Mouse (Mus musculus) heart, adult 2 months (tissue): ENCODE results near the gene Mybph.

Experiments used
- CTCF ChIP-seq: fragments of 200-600 bp; IDR thresholded peaks from 2 replicates; pipeline ENCODE4 v1.8.1; 2022; ENCODE audit warnings: antibody characterized with exemption, mild to moderate bottlenecking, moderate library complexity
- EP300 ChIP-seq: fragments of 200-500 bp; IDR thresholded peaks from 2 replicates; pipeline ENCODE4 v1.6.1; 2011; ENCODE audit warnings: low read depth, low read length, control low read depth; ENCODE audit not compliant: insufficient read depth
- POLR2A ChIP-seq: fragments of 200-500 bp; IDR thresholded peaks from 2 replicates; pipeline ENCODE4 v1.6.1; 2011; ENCODE audit warnings: mild to moderate bottlenecking, low read depth, low read length, control low read depth; ENCODE audit not compliant: insufficient read depth

DNA sequence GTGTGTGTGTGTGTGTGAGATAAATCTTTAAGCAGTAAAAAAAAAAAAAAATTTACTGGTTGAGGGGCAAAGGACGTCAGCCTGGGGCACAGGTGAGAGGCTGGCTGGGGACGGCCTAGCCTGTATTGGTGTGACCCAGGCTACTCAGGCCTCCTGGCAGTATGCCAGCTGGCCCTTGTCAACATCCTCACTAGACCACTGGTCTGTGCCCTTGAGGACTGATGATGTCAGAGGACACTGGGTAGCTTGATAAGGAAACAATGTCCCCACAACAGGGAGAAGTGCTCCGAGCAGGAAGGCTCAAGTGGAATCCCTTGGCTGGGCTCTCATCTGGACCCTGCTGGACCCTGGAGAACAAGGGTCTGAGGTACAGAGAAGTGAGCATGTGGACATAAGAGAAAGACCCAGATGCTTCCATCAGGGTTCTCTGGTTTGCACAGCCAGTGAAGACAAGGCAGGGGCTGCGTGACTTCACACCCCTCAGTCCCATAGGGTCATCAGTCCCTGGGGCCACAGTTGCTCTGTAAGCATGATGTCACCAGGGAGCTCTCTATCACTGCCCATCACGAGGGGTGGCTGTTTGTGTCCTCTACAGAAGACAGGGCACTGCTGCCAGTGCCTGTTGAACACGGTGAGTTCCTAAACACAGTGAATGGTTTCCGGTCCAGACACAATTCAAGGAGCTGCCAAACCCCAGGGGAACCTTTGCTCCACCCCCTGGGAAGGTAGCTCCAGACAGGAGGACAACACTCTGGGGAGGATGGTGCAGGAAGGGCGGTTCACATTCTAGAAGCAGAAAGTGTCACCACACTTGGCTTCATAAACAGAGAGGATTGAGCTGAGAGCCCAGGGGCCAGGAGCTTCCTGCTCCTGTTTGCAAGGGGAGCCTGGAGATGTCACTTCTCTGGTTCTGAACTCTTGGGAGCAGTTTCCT, 29.1 kb downstream of the Mybph start:
- TF ChIP-seq EP300 (no peak), CTCF (no peak), POLR2A (no peak)
